Mouse (Mus musculus): Measurements from ENCODE around the gene Fam45a.

Gene Fam45a

DNA sequence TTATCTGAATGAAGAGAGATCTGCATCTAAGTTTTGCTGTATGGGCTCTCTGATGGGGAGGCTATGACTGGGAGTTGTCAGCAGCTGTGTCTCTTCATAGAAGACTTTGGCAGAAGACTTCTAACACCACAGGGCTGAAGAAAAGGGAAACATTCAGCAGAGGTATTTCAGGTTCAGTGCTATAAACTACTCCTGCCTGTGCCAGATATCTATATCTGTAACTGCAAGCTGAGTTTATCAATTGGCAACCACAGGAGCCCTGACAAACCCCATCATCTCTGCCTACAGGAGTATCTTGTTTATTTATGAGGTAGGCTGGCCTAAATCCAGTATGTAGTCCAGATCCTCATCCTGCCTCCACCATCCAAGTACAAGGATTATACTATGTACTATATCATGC lies 31.9 kb downstream of the Fam45a start:
- in situ Hi-C loops (cut with MboI, MseI), result loop anchor here (5.0 kb wide), 1 partner anchor 249 kb away; no protein-coding TSS in a partner anchor

DNA sequence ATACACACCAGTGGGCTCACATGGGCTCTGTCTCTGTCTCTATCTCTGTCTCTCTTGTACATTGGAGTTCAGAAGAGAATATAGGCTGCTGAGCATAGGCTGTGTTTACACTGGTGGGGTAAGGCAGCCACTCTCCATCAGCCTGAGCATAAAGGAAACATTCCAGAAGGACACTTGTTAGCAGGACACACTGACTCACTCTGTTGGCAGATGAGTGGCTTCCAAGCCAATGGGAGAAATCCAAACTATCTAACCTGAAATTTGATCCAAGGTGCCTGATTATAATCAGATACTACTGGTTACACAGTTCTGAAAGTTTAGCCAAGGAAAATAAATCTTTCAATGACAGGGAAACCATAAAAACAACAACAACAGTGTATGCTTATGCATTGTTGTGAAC lies 34.3 kb downstream of the Fam45a start:
- in situ Hi-C loops (cut with MboI, MseI), result no loop called here

DNA sequence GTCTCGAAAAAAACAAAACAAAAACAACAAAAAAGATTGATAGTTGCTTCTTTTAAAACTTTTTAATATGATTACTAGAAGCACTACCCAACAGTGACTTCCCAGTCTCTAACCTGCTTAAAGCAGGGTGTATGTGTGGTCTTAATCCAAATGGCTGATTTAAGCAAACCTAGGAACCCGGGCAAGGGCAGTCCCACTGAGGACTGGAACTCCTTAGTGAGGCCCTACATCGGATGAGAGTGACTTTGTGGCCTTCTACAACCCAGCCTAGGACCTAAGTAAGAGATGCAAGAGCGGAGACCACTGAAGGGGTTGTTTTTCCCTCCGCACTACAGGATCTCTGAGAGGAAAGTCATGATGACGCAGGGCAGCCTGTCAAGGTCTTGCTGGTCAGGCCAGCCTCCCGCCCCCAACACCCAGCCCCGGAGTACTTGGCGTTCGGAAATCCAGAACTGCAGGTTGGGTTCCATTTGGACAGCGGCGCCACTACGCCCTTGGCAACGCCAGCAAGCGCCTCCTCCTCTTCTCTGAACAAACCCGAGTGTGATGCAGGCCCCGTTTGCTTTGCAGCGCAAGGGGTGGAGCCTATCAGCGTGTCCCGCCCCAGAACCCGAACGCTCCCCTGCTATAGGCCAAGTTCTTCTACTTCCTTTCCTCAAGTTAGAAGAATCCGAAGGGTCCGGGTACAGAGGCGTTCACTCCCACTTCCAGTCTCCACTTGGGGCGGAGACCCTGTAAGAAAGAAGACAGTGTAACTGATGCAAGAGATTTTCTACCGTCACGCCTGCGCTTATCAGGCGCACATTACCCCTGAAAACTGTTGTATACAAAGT lies 49.7 kb downstream of the Fam45a start, which contains the start of gene Sfxn4:
Sfxn4 (minus strand) TSS at position 612 of the 833 bp plus-strand sequence.
- in situ Hi-C loops (cut with MboI, MseI), result loop anchor here (5.0 to 10.0 kb wide), 2 partner anchors 56 to 104 kb away; partner anchors contain the start of gene Nanos1

DNA sequence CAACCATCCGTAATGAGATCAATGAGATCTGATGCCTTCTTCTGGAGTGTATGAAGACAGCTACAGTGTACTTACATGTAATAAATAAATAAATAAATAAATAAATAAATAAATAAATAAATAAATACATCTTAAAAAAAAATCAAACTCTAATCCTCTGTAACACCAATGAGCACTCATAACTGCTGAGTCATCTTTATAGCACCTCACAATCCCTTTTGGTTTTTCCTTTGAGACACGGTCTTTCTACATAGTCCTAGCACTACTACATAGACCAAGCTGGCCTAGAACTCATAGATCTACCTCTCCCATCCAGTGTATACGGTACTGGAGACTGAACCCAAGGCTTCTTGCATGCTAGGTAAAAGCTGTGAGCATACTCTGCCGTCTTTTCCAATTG lies 54.8 kb downstream of the Fam45a start:
- in situ Hi-C loops (cut with MboI, MseI), result loop anchor here (10.0 kb wide), 1 partner anchor 61 kb away; no protein-coding TSS in a partner anchor

DNA sequence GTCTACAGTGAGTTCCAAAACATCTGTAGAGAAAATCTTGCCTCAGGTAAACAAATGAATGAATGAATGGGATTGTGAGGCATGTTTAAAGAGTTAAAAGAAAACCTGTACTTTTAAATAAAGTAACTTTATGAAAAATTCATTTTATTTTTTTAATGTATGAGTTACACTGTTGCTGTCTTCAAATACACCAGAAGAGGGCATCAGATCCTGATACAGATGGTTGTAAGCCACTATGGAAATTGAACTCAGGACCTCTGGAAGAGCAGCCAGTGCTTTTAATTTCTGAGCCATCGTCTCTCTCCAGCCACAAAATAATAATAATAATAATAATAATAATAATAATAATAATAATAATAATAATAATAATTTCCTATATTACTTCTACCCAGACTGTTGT lies 59.1 kb downstream of the Fam45a start:
- in situ Hi-C loops (cut with MboI, MseI), result loop anchor here (10.0 kb wide), 1 partner anchor 296 kb away; no protein-coding TSS in a partner anchor

DNA sequence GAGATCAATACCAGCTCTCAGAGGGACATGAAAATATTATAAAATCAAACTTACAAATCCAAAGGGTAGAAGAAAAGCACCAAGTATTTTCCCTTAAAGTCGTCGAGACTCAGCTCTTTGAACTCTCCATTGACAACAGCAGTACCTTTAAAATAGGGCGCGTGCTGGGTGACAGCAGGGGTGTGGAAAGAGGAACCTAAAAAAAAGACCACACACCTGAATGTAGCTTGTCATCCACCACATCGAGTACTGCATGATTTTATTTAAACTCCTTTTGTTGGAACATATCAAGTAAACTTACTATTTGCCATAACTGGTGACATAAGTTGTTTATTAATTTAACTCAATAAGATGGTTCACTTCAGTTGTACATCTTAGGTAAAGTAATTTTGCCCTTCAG lies 60.0 kb downstream of the Fam45a start:
- in situ Hi-C loops (cut with MboI, MseI), result loop anchor here (10.0 kb wide), 1 partner anchor 297 kb away; no protein-coding TSS in a partner anchor

DNA sequence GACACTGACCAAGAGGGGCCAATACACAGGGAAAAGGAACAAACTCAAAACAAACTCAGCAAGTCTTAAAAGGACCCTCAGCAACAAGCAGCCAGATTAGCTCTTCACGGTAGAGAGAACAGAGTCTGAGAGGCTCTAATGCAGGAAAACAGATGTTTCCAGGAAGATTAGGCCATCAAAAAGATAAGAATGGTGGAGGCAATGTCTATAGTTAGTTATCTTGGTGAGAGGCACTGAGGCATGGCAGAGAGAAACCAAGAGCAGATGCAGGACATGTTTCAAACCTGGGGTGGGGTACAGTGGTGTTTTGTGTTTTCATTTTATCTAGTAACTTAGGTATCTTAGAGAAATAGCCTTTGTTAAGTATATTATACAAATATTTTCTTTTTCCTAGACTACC lies 60.9 kb downstream of the Fam45a start:
- in situ Hi-C loops (cut with MboI, MseI), result loop anchor here (10.0 kb wide), 1 partner anchor 297 kb away; no protein-coding TSS in a partner anchor

DNA sequence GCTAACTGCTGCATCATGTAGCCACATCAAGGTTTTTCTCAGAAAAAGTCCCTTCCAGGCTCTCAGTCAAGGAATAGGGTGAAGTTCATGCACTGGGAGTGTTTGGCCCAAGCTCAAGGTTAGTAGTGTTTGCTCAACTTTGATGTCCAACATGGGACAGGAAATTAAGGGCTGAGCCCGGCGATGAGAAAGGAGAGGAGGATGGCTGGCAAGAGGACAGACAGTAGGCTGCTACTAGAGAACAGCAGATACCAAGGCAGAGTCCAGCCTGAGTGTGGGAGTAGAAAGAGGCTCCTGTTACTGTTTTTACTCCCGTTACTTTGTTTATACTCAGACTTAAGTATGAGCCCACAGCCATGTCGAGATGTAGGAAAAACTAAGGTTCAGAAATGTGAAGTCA lies 62.1 kb downstream of the Fam45a start:
- in situ Hi-C loops (cut with MboI, MseI), result loop anchor here (10.0 kb wide), 1 partner anchor 299 kb away; no protein-coding TSS in a partner anchor

DNA sequence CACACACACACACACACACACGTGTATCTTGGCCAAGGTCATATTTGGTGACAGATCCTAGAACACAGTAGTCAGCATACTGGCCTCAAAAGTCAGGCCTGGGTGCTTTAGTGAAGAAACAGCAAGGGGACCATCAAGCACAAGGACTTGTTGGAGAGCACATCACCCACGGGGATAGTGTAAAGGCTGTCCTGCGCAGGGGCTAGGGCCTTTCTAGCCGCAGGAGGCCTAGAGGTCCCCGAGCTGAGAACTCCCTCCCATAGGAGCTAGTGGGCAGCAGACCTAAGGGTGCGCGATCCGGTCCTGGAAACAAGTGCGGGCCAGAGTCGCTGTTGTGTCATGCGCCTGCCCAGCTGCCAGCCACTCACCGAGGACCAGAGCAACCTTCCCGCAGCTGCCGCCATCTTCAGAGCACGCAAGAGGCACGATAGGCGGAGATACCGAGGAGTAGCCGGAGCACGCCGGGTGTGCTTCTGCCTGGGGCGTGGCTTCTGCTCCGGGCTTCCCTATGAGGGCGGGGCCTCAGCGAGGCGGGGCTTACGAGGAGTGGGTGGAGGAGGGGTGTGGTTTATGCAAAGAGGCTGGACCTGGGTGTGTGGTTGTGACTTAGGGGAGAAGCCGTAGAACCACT lies 62.8 kb downstream of the Fam45a start, which contains the start of gene Prdx3:
Prdx3 (minus strand) TSS at position 493 of the 631 bp plus-strand sequence.
- in situ Hi-C loops (cut with MboI, MseI), result loop anchor here (10.0 kb wide), 1 partner anchor 299 kb away; no protein-coding TSS in a partner anchor

DNA sequence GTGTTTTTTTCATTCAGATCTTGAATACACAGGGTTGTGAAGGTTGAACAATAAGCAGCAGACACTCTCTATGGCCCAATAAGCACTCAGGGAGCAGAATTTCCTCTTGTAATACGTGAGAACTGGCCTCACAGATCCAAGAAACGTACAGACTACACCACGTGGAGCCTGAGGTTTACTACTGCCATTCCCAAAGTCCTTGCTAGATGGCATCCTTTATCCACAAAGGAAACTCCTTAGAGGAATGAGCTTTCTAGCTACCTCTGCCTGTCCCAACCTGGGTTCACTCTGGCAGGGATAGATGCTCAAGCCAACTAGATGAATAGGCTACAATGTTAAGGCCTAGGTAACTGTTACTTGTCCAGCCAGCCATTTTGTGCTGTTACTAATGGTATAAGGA lies 71.7 kb downstream of the Fam45a start:
- in situ Hi-C loops (cut with MboI, MseI), result no loop called here

Data from regulatory T cell (primary cell).